Mouse (Mus musculus): ENCODE results near the gene Grik4.

DNA sequence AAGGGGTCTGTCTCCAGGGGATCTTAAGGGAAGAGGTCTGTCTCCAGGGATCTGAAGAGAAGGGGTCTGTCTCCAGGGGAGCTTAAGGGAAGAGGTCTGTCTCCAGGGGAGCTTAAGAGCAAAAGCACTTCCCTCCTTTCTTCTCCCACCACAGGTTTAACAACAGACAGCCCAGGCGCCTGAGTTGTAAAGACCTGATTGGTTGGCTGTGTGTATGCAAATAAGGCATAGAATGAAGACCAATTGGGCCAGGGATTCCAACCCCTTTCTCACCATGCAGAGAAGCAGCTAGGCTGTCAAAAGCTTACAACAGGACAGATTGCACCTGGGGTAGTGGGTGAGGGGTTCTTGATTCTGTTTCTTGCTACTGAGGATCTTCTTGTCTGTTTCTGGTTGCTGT is 4.1 kb upstream of the Grik4 start:
- TF ChIP-seq CTCF (IDR thresholded peaks at IDR 0.05; ENCODE audit: low read depth) = no peak
- no peak for TF ChIP-seq EP300 (optimal IDR thresholded peaks at IDR 0.05)

Measured in stomach, postnatal 0 days (tissue).